Comparison of ENCODE assay signal across 9 mouse cellular contexts in genomic region chr12:108546508-108547153, GRCm38 (mm10). TPM values are rescaled to one million over a fixed set of nuclear protein-coding genes. Genes with fewer than 3 reads are reported as not detected.
DNase-seq lines count a peak whose midpoint lies in the region; ATAC-seq and TF ChIP-seq lines count a peak whose summit lies in the region.
"Had no signal": no experiment of that assay in that cellular context is flagged by ENCODE, and none has a peak within 500 bp of the region (broad histone marks: within the 10 kb centered on the region; RNA-seq: fewer than 3 reads in every experiment).

No protein-coding gene starts in this region.

- H3K9ac ChIP-seq in kidney, embryonic 16.5 days (replicated peaks; ENCODE audit: low read length), result no peak overlapping the region
- no peak overlapping the region for H3K9ac ChIP-seq in hindbrain, embryonic 11.5 days (ENCODE audit: low read depth, low read length)

- H3K4me3 ChIP-seq in kidney, embryonic 16.5 days (ENCODE audit: low read length), result no peak overlapping the region
- H3K4me3 ChIP-seq in hindbrain, embryonic 11.5 days (ENCODE audit: low read depth, low read length), result no peak overlapping the region
- H3K4me3 ChIP-seq in myocyte, result no peak overlapping the region

- TF ChIP-seq POLR2A in myocyte (IDR thresholded peaks at IDR 0.05; ENCODE audit: insufficient read length, low read depth), result no peak

- no peak overlapping the region; the same call in 1 of the 2 replicates for H3K4me2 ChIP-seq in kidney, embryonic 16.5 days (replicated peaks; ENCODE audit: low read depth, low read length)
- no peak overlapping the region for H3K4me2 ChIP-seq in hindbrain, embryonic 11.5 days (replicated peaks; ENCODE audit: low read depth, low read length)
- H3K4me2 ChIP-seq in myocyte (ENCODE audit: low read depth), result peak overlapping the region; percentile 44

- no peaks in the 10 kb centered on the region for H3K79me2 ChIP-seq in myocyte (ENCODE audit: control insufficient read depth, insufficient read depth)

- H3K4me1 ChIP-seq in kidney, embryonic 16.5 days (ENCODE audit: insufficient read depth, low read length), result peaks cover 20% of the 10 kb centered on the region
- peaks cover 3% of the 10 kb centered on the region for H3K4me1 ChIP-seq in hindbrain, embryonic 11.5 days (replicated peaks; ENCODE audit: control insufficient read depth, insufficient read depth, low read length)

- H3K27me3 ChIP-seq in kidney, embryonic 16.5 days (ENCODE audit: insufficient read depth, low read length), result no peaks in the 10 kb centered on the region
- no peaks in the 10 kb centered on the region for H3K27me3 ChIP-seq in hindbrain, embryonic 11.5 days (ENCODE audit: control insufficient read depth, insufficient read depth, low read length)
- no peaks in the 10 kb centered on the region for H3K27me3 ChIP-seq in myocyte (ENCODE audit: control insufficient read depth, insufficient read depth, insufficient read length)

- no peaks in the 10 kb centered on the region for H3K36me3 ChIP-seq in kidney, embryonic 16.5 days (ENCODE audit: insufficient read depth, low read length)
- H3K36me3 ChIP-seq in hindbrain, embryonic 11.5 days (ENCODE audit: control insufficient read depth, insufficient read depth, low read length), result no peaks in the 10 kb centered on the region
- H3K36me3 ChIP-seq in myocyte (ENCODE audit: control insufficient read depth, insufficient read depth), result no peaks in the 10 kb centered on the region

- peak overlapping the region; percentile 52; the same call in 1 of the 2 replicates for H3K27ac ChIP-seq in kidney, embryonic 16.5 days (ENCODE audit: low read length)
- H3K27ac ChIP-seq in hindbrain, embryonic 11.5 days (ENCODE audit: low read depth, low read length), result peak overlapping the region; percentile 67; the same call in 1 of the 2 replicates

- DNase-seq in kidney, postnatal 36 days, result no peak
- DNase-seq in embryo, embryonic 10.5 days (ENCODE audit: low spot score), result peak; percentile 78
- DNase-seq in hindbrain, embryonic 11.5 days (ENCODE audit: low spot score), result peak; percentile 39
- no peak for DNase-seq in thymus, adult 18-20 months
- DNase-seq in layer of hippocampus, postnatal 14 days (ENCODE audit: low spot score in 2 of 2), result no peak
- DNase-seq: right cerebral cortex, postnatal 14 days had no signal

- H3K9me3 ChIP-seq in kidney, embryonic 16.5 days (ENCODE audit: low read length), result no peaks in the 10 kb centered on the region
- H3K9me3 ChIP-seq in hindbrain, embryonic 11.5 days (ENCODE audit: control insufficient read depth, low read length), result no peaks in the 10 kb centered on the region

- ATAC-seq in kidney, embryonic 16.5 days (ENCODE audit: low FRiP score, low TSS enrichment), result peak; percentile 47; the same call in 1 of the 2 replicates
- peak; percentile 68; the same call in 1 of the 2 replicates for ATAC-seq in hindbrain, embryonic 11.5 days (ENCODE audit: low FRiP score)
- no peak for ATAC-seq in granulocyte monocyte progenitor cell, adult 5-6 weeks (replicated peaks; ENCODE audit: poor library complexity, severe bottlenecking)

- WGBS in kidney, embryonic 16.5 days, result 12% methylated on average over 10 of the region's 10 CpGs
- WGBS in hindbrain, embryonic 11.5 days, result 17% methylated on average over 10 of the region's 10 CpGs

- H3ac ChIP-seq in myocyte (ENCODE audit: control insufficient read depth, insufficient read length), result no peak overlapping the region

TF ChIP-seq in myocyte, 11 proteins besides CTCF, POLR2A, EP300 and RAD21:
- TF ChIP-seq POLR2AphosphoS2 (IDR thresholded peaks at IDR 0.05; ENCODE audit: insufficient read length, low read depth) (no peak), USF1 (IDR thresholded peaks at IDR 0.05; ENCODE audit: low read depth) (no peak), SRF (IDR thresholded peaks at IDR 0.05; ENCODE audit: control insufficient read depth, insufficient read length, low read depth) (no peak), MAX (IDR thresholded peaks at IDR 0.05; ENCODE audit: low read depth) (no peak), REST (IDR thresholded peaks at IDR 0.05; ENCODE audit: insufficient read depth, insufficient read length) (no peak), CEBPB (IDR thresholded peaks at IDR 0.05; ENCODE audit: insufficient read depth, poor library complexity, severe bottlenecking) (no peak), TCF12 (IDR thresholded peaks at IDR 0.05; ENCODE audit: insufficient read depth, poor library complexity, severe bottlenecking) (no peak), MYOD1 (IDR thresholded peaks at IDR 0.05; ENCODE audit: control insufficient read depth in 1 of 3, insufficient read length in 2 of 3, low read depth in 2 of 3) (no peak), MYOG (IDR thresholded peaks at IDR 0.05; ENCODE audit: control insufficient read depth in 1 of 3, insufficient read depth in 1 of 3, insufficient read length in 2 of 3, low read depth in 2 of 3) (no peak), TCF3 (IDR thresholded peaks at IDR 0.05; ENCODE audit: insufficient read length, low read depth) (no peak)

RNA-seq across cellular contexts. Expression of gene Evl, which starts 7.9 kb away (rescaled TPM):
- polyA plus RNA-seq in kidney, embryonic 16.5 days (2015; fragmentation: Nextera tagmentation; extraction: Ambion mirVana), result 40.6 and 42.8 TPM in 2 replicates
- 109 and 121 TPM in 2 replicates for polyA plus RNA-seq in hindbrain, embryonic 11.5 days (2014; fragmentation: Nextera tagmentation; extraction: Ambion mirVana)
- polyA plus RNA-seq in myocyte (2012; fragmentation: generic; extraction: Trizol), result 71.5 TPM
- total RNA-seq in granulocyte monocyte progenitor cell, adult 5-6 weeks (2014; fragmentation: Nextera tagmentation), result 42.1 and 57.0 TPM in 2 replicates
- 35.8 and 39.1 TPM in 2 replicates for total RNA-seq in granulocyte monocyte progenitor cell, adult 5-6 weeks (2017)
- total RNA-seq in layer of hippocampus, postnatal 14 days (2021), result 100 to 1,000 TPM; 224 to 240 TPM

Comparison
In these comparisons a context has a peak if more than half of its experiments do, and no peak if none do; other contexts are left out.
1. DNase-seq: peak in embryo, embryonic 10.5 days (single experiment) and hindbrain, embryonic 11.5 days (single experiment); none in kidney, postnatal 36 days (0 of 2), thymus, adult 18-20 months (0 of 2) and layer of hippocampus, postnatal 14 days (0 of 2).